Mouse (Mus musculus): Measurements from ENCODE around the gene Olfr127.
"Not testable (repeated sequence)": the region's sequence is repeated elsewhere in the genome, so short reads cannot be mapped to it uniquely, and the experiment has no call there.

Gene Olfr127

GRCm38 (mm10) chr17:37900137-37900536, at the start of gene Olfr127:
TSS of gene Olfr127 (plus strand) at chr17:37900437.
- no peak for DNase-seq

DNA sequence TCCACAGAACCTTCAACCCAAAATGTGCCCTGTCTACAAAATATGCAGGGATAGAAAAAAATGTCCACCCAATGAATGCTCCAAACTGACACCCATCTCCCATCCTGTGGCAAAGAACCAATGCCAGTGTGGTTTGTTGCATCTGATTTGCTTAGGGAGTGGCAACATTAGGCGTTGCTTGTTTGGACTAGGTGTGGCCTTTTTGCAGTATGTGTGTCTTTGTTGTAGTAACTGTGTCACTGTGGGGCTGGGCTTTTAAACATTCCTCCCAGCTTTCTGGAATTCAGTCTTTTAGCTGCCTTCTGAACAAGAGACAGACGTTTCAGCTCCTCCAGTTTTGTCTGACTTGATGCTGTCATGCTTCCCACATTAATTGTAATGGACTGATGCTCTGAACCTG, 36.3 kb upstream of the Olfr127 start:
- DNase-seq: no peak

DNA sequence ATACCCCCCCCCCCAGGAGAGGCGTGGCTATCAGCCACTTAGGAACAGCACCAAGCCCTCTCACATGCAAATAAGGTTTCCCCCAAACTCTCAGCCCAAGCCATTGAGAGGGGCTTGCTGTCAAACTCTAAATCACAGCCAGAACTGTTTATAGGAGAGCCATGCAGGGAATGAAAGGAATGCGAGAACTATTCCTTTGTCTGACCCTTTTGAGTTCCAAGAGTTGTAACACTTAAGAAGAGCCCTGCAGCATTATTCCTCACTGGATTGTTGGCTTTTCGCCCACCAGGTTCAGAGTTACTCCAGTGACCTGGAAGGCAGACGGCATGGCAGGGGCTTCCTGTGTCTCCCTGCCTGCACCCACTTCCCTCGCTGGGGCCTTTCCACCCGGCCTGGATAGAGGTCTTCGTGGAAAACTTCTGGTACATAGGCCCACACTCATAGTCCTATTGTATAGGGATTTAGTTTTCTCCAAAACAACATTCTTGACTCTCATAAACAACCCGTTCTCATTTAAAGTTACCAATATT, 30.5 kb upstream of the Olfr127 start:
- DNase-seq: no peak

DNA sequence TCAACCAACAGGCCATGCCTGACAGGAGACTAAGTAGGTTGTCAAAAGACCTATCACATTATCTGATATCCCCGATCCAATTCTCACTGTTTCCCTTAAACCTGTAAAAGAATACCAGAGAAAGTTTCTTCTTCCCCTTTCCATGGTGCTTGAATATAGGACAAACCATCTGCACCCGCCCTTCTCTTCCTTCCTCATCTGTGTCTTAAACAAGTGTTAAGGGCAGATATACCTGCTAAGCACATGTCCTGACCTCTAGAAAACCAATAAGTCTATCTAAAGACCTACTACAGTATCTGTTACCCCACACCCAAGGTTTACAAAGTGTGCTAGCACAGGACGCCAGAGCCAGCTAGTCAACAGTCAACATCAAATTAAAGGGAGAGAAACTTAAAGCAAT, 26.4 kb upstream of the Olfr127 start:
- no peak for DNase-seq

- not testable (repeated sequence) for DNase-seq
These were observed 6.6 kb downstream of the Olfr127 start for GRCm38 (mm10) chr17:37906821-37907220.

- no peak for DNase-seq
These were observed 20.0 kb downstream of the Olfr127 start, which contains the start of gene Olfr128 for GRCm38 (mm10) chr17:37920248-37920647. TSS of gene Olfr128 (plus strand) at chr17:37920548.

DNA sequence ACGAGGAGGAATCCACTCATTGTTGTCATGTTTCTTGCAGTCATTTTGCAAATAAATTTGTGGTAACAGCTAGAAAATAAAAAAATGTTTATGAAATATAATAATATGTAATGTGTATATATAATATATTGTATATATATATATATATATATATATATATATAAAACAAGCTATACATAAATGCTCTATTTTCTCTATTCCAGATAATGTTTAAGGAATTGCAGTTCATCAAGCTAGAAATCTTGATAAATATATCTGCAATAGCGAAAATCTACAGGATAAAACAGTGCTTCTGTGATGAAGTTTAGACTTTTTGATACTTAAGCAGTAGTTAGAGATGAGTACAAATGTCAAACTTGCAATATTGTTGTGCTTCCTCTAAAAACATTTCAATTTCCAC, 52.7 kb downstream of the Olfr127 start, which contains the start of gene Olfr761:
Gene Olfr761 (minus strand): TSS at position 101 of the 400 bp plus-strand sequence.
- DNase-seq: no peak
